Mouse (Mus musculus) bone marrow macrophage, adult 2 months (primary cell): Measurements from ENCODE around the gene Spaca1.

ENCODE experiments used
- CTCF ChIP-seq: IDR thresholded peaks from 2 replicates; pipeline ENCODE4 v1.5.1; 2012; ENCODE audit warnings: low read depth, mild to moderate bottlenecking, low read length, moderate library complexity
- POLR2A ChIP-seq: IDR thresholded peaks from 2 replicates; pipeline ENCODE4 v1.6.1; 2012; ENCODE audit warnings: mild to moderate bottlenecking, low read depth, low read length, borderline replicate concordance

DNA sequence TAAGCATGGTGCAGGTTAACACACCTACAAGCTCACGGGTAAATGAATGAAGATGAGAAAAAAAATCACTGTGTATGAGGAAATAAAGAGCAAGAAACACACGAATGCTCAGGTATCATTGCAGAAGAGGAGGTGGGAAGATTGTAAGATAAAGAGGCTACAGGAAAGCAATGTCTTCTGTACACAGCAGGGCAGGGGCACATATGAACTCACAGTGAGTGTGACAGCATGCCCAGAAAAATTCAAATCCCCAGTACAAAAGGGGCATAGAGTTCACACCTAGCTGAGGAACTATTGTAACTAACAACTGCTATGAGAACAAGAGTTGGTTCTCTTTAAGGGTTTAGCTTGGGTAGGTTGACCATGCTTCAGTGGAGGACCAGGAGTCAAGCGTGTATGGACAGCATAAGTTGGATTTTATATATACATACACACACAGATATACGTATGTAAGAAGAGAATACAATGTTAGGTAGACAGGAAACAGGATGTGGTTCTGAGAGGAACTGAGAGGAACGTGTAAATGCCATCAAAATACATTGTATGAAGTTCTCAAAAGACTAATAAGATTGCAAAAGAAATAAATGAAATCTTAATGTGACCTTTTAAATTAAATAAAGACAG, 61.4 kb downstream of the Spaca1 start:
- no peak for TF ChIP-seq POLR2A
- TF ChIP-seq CTCF = no peak
